ENCODE assay signal across 8 mouse cellular contexts in genomic region chr9:36832529-36832928, GRCm38 (mm10). TPM values are rescaled to one million over a fixed set of nuclear protein-coding genes. Genes with fewer than 3 reads are reported as not detected.
DNase-seq lines count a peak whose midpoint lies in the region; ATAC-seq and TF ChIP-seq lines count a peak whose summit lies in the region.

No protein-coding gene starts in this region.

- peak; percentile 59 for TF ChIP-seq CTCF in layer of hippocampus, adult 2 months (conservative IDR thresholded peaks at IDR 0.05)
- TF ChIP-seq CTCF in olfactory bulb, adult 2 months (IDR thresholded peaks at IDR 0.05; ENCODE audit: insufficient read depth, low read depth, low read length) = no peak

- peaks cover 24% of the 10 kb centered on the region for H3K27me3 ChIP-seq in liver, embryonic 16.5 days (ENCODE audit: control insufficient read depth, insufficient read depth, low read depth, low read length)

- H3K36me3 ChIP-seq in liver, embryonic 16.5 days (ENCODE audit: control insufficient read depth, insufficient read depth) = no peaks in the 10 kb centered on the region

- DNase-seq in WW6 (ENCODE audit: low read depth, low spot score) = peak; percentile 9
- DNase-seq in cerebellum, adult 9-11 months = peak; percentile 94
- peak; percentile 84 to 95 for DNase-seq in frontal cortex, adult 2 months (ENCODE audit: extremely low spot score in 1 of 2, low spot score in 1 of 2)
- DNase-seq in heart, postnatal 4 days = peak; percentile 65
- DNase-seq in layer of hippocampus, adult 2 months (ENCODE audit: low spot score in 2 of 2) = peak; percentile 93 to 94
- DNase-seq in urinary bladder, postnatal 36 days (ENCODE audit: low spot score in 2 of 2) = peak; percentile 59 to 62

- TF ChIP-seq POLR2A in olfactory bulb, adult 2 months (IDR thresholded peaks at IDR 0.05; ENCODE audit: insufficient read depth, low read depth, low read length) = peak; percentile 97

- no peak overlapping the region for H3K9ac ChIP-seq in liver, embryonic 16.5 days (ENCODE audit: low read depth, low read length)

- H3K4me2 ChIP-seq in liver, embryonic 16.5 days (ENCODE audit: low read depth, low read length) = peak overlapping the region; percentile 64

- peak; percentile 39; the same call in 1 of the 2 replicates for ATAC-seq in liver, embryonic 16.5 days (ENCODE audit: low read depth)

- WGBS in liver, embryonic 16.5 days (ENCODE audit: insufficient replicate concordance) = under 1% methylated on average over 32 of the region's 32 CpGs
- WGBS in olfactory bulb, adult 2 months = under 1% methylated on average over 32 of the region's 32 CpGs

- H3K27ac ChIP-seq in layer of hippocampus, adult 2 months = peak overlapping the region; percentile 91
- H3K27ac ChIP-seq in liver, embryonic 16.5 days (ENCODE audit: low read length) = no peak overlapping the region
- peak overlapping the region; percentile 100 for H3K27ac ChIP-seq in olfactory bulb, adult 2 months (ENCODE audit: insufficient read depth, low read depth, low read length)

- H3K4me1 ChIP-seq in liver, embryonic 16.5 days (ENCODE audit: control insufficient read depth, low read depth, low read length) = no peaks in the 10 kb centered on the region; the same call in 1 of the 2 replicates
- H3K4me1 ChIP-seq in olfactory bulb, adult 2 months (ENCODE audit: control insufficient read depth, insufficient read depth, low read length) = peaks cover 4% of the 10 kb centered on the region

- no peaks in the 10 kb centered on the region for H3K9me3 ChIP-seq in liver, embryonic 16.5 days (replicated peaks; ENCODE audit: control insufficient read depth, low read length)

- H3K4me3 ChIP-seq in layer of hippocampus, adult 2 months = peak overlapping the region; percentile 82
- H3K4me3 ChIP-seq in liver, embryonic 16.5 days (ENCODE audit: low read depth, low read length) = peak overlapping the region; percentile 48
- peak overlapping the region; percentile 100 for H3K4me3 ChIP-seq in olfactory bulb, adult 2 months (ENCODE audit: insufficient read depth, low read depth, low read length)

RNA-seq across cellular contexts. Expression of gene Fez1, which starts 10.9 kb away (rescaled TPM):
- 315 and 327 TPM in 2 replicates for polyA plus RNA-seq in frontal cortex, adult 2 months (2012; rRNA removed)
- total RNA-seq in heart, postnatal 4 days (2021) = 1 to 10 TPM in 1 of 2 experiments, under 1 TPM in 1; 0.91 to 1.4 TPM
- 100 to 1,000 TPM; 274 to 276 TPM for total RNA-seq in layer of hippocampus, adult 2 months (2021)
- polyA plus RNA-seq in liver, embryonic 16.5 days (2015; fragmentation: Nextera tagmentation; extraction: Ambion mirVana) = 0.08 and 0.12 TPM in 2 replicates
- not detected in 2 replicates for polyA plus RNA-seq in olfactory bulb, adult 2 months (2012; ENCODE audit: insufficient read depth, insufficient read length, low replicate concordance, missing spikeins)

RNA-seq across cellular contexts. Expression of gene Ei24, which starts 35.3 kb away (rescaled TPM):
- polyA plus RNA-seq in frontal cortex, adult 2 months (2012; rRNA removed) = 128 and 130 TPM in 2 replicates
- total RNA-seq in heart, postnatal 4 days (2021) = 10 to 100 TPM; 94.2 to 97.9 TPM
- 100 to 1,000 TPM in 1 of 2 experiments, 10 to 100 TPM in 1; 97.7 to 102 TPM for total RNA-seq in layer of hippocampus, adult 2 months (2021)
- 25.3 and 26.2 TPM in 2 replicates for polyA plus RNA-seq in liver, embryonic 16.5 days (2015; fragmentation: Nextera tagmentation; extraction: Ambion mirVana)
- polyA plus RNA-seq in olfactory bulb, adult 2 months (2012; ENCODE audit: insufficient read depth, insufficient read length, low replicate concordance, missing spikeins) = 632 TPM in 1 of 2 replicates, not detected in the other

Comparison
In these comparisons a context has a peak if more than half of its experiments do, and no peak if none do; other contexts are left out.
1. DNase-seq: peak in every context shown above with its lines; median percentile 94 in cerebellum, adult 9-11 months; 94 in layer of hippocampus, adult 2 months; 90 in frontal cortex, adult 2 months; 65 in heart, postnatal 4 days; 60 in urinary bladder, postnatal 36 days; 9 in WW6.
2. H3K4me3 ChIP-seq: peak in every context shown above with its lines; median percentile 100 in olfactory bulb, adult 2 months; 82 in layer of hippocampus, adult 2 months; 48 in liver, embryonic 16.5 days.
3. RNA of gene Fez1, which starts 10.9 kb away (polyA plus RNA-seq): 315 to 327 TPM in frontal cortex, adult 2 months and not detected in olfactory bulb, adult 2 months; 0.08 to 0.12 TPM in liver, embryonic 16.5 days; every median in the first group is over 100 times any median in the second.